Mouse (Mus musculus): Measurements from ENCODE around the gene Rptor.

DNA sequence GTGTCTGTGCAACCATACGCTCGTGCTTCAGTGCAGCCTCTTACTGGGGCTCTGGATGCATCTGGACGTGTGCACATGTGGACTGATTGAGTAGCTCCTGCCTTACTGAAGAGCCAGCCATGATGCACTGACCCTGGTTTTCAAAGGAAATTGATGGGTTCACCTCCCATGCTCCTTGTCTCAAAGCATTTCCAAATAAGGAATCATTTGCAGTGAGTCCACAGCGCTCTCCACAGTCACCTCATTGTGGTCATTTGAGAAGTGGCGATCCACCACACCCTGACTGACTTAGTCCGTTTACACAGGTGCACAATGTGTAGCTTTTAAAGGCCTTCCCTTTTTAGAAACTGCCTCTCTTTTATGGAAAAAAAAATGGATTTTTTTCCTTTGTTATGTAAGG lies 190.7 kb downstream of the Rptor start:
- TF ChIP-seq CTCF (IDR thresholded peaks at IDR 0.05; ENCODE audit: low read depth) (no peak), EP300 (IDR thresholded peaks at IDR 0.05; ENCODE audit: low read depth) (no peak)

Measured in liver, postnatal 0 days (tissue).